Mouse (Mus musculus) cerebellum, adult 2 months (tissue): ENCODE measurements around the gene Irf4. TPM values are rescaled to one million over a fixed set of nuclear protein-coding genes. Genes with fewer than 3 reads are reported as not detected.

Source experiments
- DNase-seq, 2 experiments: peaks; one replicate each; pipeline ENCODE4 v3.0.0; 2021
- H3K27ac ChIP-seq: fragments of 200-500 bp; 2 replicates; pipeline ENCODE4 v1.5.1; 2012; ENCODE audit warnings: low read length, control low read depth, inconsistent platforms; ENCODE audit not compliant: insufficient read depth
- H3K27me3 ChIP-seq: fragments of 200-500 bp; 2 replicates; pipeline ENCODE4 v1.6.1; 2012; ENCODE audit warnings: inconsistent platforms, mild to moderate bottlenecking, low read length, moderate library complexity; ENCODE audit not compliant: control insufficient read depth, insufficient read depth
- H3K4me1 ChIP-seq: fragments of 200-500 bp; 2 replicates; pipeline ENCODE4 v1.6.1; 2011; ENCODE audit warnings: low read length; ENCODE audit not compliant: control insufficient read depth, insufficient read depth
- H3K4me3 ChIP-seq: fragments of 200-500 bp; replicated peaks from 2 replicates; pipeline ENCODE3; 2011; ENCODE audit warnings: mild to moderate bottlenecking, low read depth, low read length, control low read depth; ENCODE audit not compliant: insufficient read depth
- CTCF ChIP-seq: fragments of 200-500 bp; IDR thresholded peaks from 2 replicates; pipeline ENCODE4 v1.5.1; 2011; ENCODE audit warnings: low read depth, mild to moderate bottlenecking, control low read depth, low read length, moderate library complexity, borderline replicate concordance; ENCODE audit not compliant: insufficient read depth
- POLR2A ChIP-seq: fragments of 200-500 bp; IDR thresholded peaks from 2 replicates; pipeline ENCODE4 v1.6.1; 2011; ENCODE audit warnings: low read length, control low read depth, borderline replicate concordance; ENCODE audit not compliant: insufficient read depth
- WGBS: fragments of 180-500 bp; shearing (Covaris S2); methylation state at CpG from one replicate; pipeline ENCODE4 v1.1.7; 2018; 5-methylcytosine and 5-hydroxymethylcytosine counted together
- polyA plus RNA-seq: library from polyadenylated mRNA; depleted of rRNA; stranded (reverse); fragments of >200 nt; gene quantifications from 2 replicates; pipeline ENCODE4 v1.2.3, GENCODE M21; 2012

The Irf4 gene
- polyA plus RNA-seq, 1 experiment = 0.15 TPM

DNA sequence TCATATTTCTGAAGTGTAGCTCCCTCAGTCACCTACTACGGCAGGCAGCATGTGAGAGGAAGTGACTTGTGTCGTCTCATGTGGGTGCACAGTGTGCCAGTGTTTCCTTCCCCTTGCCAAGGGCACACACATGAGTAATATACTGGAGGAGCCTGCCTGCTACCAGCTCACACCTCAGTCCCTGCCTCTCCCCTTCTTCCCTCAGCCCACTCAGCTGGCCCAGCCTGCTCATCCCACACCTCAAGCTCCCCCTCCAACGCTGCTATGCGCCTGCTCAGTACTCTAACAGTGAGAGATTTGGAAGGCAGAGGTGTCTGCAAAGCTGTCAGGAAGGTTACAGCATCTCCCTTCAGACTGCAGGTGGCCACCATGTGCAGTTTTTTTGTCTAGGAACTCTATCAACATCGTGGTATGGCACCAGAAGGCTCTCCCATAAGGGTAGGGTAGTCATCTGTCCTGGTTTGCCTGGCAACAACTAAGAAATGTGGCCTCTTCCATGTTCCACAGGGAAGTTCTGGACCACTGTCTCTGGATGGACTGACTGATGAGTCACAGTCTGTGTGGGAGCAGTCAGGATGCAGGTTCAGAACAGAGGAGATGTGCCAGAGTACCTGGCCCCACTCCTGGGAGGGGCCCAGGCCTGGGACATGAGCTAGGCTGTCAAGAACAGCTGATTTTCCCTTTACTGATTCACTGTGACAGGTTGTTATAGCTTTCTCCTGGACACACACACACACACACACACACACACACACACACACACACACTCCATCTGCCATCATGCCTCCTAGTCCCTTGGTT, 37.4 kb downstream of the Irf4 start:
- Histone ChIP-seq H3K4me1 (no peaks in the 10 kb centered on the region), H3K27me3 (no peaks in the 10 kb centered on the region), H3K4me3 (no peak overlapping the region), H3K27ac (no peak overlapping the region)
- 37% methylated on average over 5 of the region's 5 CpGs for WGBS
- TF ChIP-seq CTCF = no peak
- TF ChIP-seq POLR2A = no peak
- peak in 1 of 2 experiments; percentile 10 for DNase-seq

DNA sequence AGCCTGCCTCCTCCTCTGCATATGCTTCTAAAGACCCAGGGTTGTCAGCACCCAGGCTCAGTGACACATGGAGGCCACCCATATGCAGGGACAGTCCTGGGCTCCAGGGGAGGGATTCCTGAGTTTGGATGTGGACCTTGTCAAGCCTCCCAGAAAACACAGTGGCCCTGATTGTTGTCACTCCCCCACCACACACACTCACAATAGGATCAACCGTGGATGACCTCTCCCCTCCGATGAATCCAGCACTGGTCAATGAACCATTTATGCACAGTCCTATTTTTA, 38.0 kb downstream of the Irf4 start:
- Histone ChIP-seq H3K27me3 (no peaks in the 10 kb centered on the region), H3K4me1 (no peaks in the 10 kb centered on the region), H3K27ac (no peak overlapping the region), H3K4me3 (no peak overlapping the region)
- 26% methylated on average over 2 of the region's 2 CpGs for WGBS
- no peak for TF ChIP-seq POLR2A
- TF ChIP-seq CTCF = no peak
- no peak for DNase-seq

GRCm38 (mm10) chr13:30787556-30787955, 38.5 kb downstream of the Irf4 start:
- Histone ChIP-seq H3K27ac (no peak overlapping the region), H3K4me1 (no peaks in the 10 kb centered on the region), H3K4me3 (no peak overlapping the region), H3K27me3 (no peaks in the 10 kb centered on the region)
- TF ChIP-seq CTCF (no peak), POLR2A (no peak)
- no peak for DNase-seq
- WGBS = 90% methylated on average over 2 of the region's 2 CpGs

DNA sequence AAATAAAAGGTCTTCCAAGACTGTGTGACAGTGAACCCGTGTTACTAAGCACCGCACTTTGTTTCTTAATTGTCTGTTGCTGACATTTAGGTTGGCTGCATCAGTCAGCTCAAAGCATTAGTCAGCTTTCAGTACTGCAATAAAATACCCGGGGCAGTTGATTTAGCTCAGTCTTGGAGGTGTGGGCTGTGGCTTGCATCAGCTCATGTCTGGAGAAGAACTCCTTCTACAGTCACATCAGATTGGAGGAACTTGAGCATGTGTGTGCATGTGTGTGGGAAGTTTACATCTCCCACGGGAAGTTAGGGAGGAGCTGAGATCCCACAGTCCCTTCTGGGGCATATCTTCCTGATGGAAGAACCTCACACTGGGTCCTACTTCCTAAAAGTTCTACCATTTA, 38.9 kb downstream of the Irf4 start:
- WGBS = 89% methylated on average over 4 of the region's 4 CpGs
- Histone ChIP-seq H3K27ac (no peak overlapping the region), H3K27me3 (no peaks in the 10 kb centered on the region), H3K4me1 (no peaks in the 10 kb centered on the region), H3K4me3 (no peak overlapping the region)
- TF ChIP-seq CTCF (no peak), POLR2A (no peak)
- DNase-seq = no peak

- Histone ChIP-seq H3K27me3 (no peaks in the 10 kb centered on the region), H3K4me3 (no peak overlapping the region), H3K27ac (no peak overlapping the region), H3K4me1 (no peaks in the 10 kb centered on the region)
- 78% methylated on average over 3 of the region's 3 CpGs for WGBS
- TF ChIP-seq POLR2A = no peak
- no peak for TF ChIP-seq CTCF
- no peak for DNase-seq
These were observed 39.4 kb downstream of the Irf4 start for GRCm38 (mm10) chr13:30788421-30788820.

DNA sequence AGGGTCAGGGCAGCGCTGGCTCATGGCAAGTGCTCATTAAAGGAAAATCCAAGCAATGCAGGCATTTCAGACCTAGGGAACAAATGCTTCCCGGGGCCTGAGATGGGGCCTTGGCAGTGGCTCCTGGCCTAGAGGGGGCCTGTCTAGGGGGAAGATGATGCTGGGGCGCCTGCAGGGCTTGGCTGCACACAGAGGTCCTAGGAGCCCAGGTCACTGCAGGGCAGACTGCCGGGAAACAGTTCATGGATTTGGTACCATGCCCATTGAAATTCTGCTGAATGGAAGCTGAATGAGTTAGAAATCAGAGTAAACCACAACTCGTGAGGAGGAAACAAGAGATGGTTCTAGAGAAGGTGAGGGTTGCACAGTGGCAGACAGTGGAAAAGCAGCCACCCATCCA, 41.0 kb downstream of the Irf4 start:
- 44% methylated on average over 5 of the region's 5 CpGs for WGBS
- no peak for DNase-seq
- Histone ChIP-seq H3K27ac (no peak overlapping the region), H3K27me3 (no peaks in the 10 kb centered on the region), H3K4me3 (no peak overlapping the region), H3K4me1 (no peaks in the 10 kb centered on the region)
- no peak for TF ChIP-seq POLR2A

GRCm38 (mm10) chr13:30792308-30792707, 43.3 kb downstream of the Irf4 start:
- Histone ChIP-seq H3K27me3 (no peaks in the 10 kb centered on the region), H3K4me1 (no peaks in the 10 kb centered on the region), H3K27ac (no peak overlapping the region), H3K4me3 (no peak overlapping the region)
- WGBS = 78% methylated on average over 9 of the region's 9 CpGs
- TF ChIP-seq CTCF = no peak
- no peak for TF ChIP-seq POLR2A
- no peak for DNase-seq

- no peak overlapping the region for H3K4me3 ChIP-seq
- DNase-seq = no peak
- H3K27ac ChIP-seq = no peak overlapping the region
- TF ChIP-seq CTCF (no peak), POLR2A (no peak)
- no peaks in the 10 kb centered on the region for H3K27me3 ChIP-seq
- H3K4me1 ChIP-seq = no peaks in the 10 kb centered on the region
- WGBS = 38% methylated on average over 3 of the region's 3 CpGs
These were observed 43.7 kb downstream of the Irf4 start for GRCm38 (mm10) chr13:30792741-30793140.

DNA sequence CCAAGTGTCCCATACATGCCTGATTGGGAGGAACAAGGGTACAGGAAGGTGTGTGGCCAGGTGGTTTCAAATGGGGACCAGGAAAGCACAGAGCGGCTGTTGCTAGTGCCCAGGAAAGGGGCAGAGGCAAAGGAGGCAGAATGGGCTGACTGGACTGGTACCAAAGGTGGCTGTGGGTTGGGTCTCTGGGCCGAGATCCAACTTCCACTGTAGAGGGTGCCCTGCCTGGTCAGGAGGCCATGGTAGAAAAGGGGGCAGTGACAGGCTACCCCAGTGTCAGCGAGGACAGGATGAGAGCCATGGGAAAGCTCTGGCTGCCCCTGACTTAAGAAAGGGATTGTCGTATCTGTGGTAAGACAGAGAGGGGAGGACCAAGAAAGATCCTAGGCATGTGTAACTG, 44.2 kb downstream of the Irf4 start:
- no peaks in the 10 kb centered on the region for H3K4me1 ChIP-seq
- 64% methylated on average over 4 of the region's 4 CpGs for WGBS
- H3K27me3 ChIP-seq = no peaks in the 10 kb centered on the region
- H3K27ac ChIP-seq = no peak overlapping the region
- TF ChIP-seq CTCF = no peak
- TF ChIP-seq POLR2A = no peak
- DNase-seq = no peak
- H3K4me3 ChIP-seq = no peak overlapping the region
